Mouse (Mus musculus) lung, postnatal 0 days (tissue): Measurements from ENCODE around the gene Fhit. TPM values are rescaled to one million over a fixed set of nuclear protein-coding genes. Genes with fewer than 3 reads are reported as not detected.

Experiments used
- ATAC-seq: fragments of 200-750 bp; cut with Nextera tagmentation; 2 replicates; pipeline ENCODE4 v1.8.0; 2017; ENCODE audit warnings: moderate library complexity
- DNase-seq: peaks from one replicate; pipeline ENCODE4 v3.0.0-alpha.2; 2016; ENCODE audit warnings: low spot score
- H3K27ac ChIP-seq: fragments of 300-500 bp; sonication (generic); 2 replicates; pipeline ENCODE4 v1.5.1; 2014; ENCODE audit warnings: antibody characterized with exemption, mild to moderate bottlenecking, low read length, mixed read lengths
- H3K27me3 ChIP-seq: fragments of 300-500 bp; sonication (generic); replicated peaks from 2 replicates; pipeline ENCODE4 v1.6.1; 2014; ENCODE audit warnings: low read length, mixed read lengths; ENCODE audit not compliant: insufficient read depth
- H3K36me3 ChIP-seq: fragments of 300-500 bp; sonication (generic); 2 replicates; pipeline ENCODE4 v1.6.1; 2014; ENCODE audit warnings: low read length, mixed read lengths; ENCODE audit not compliant: insufficient read depth
- H3K4me1 ChIP-seq: fragments of 300-500 bp; sonication (generic); 2 replicates; pipeline ENCODE4 v1.6.1; 2014; ENCODE audit warnings: antibody characterized with exemption, low read depth, low read length, mixed read lengths; ENCODE audit not compliant: insufficient read depth
- H3K4me2 ChIP-seq: fragments of 300-500 bp; sonication (generic); replicated peaks from 2 replicates; pipeline ENCODE4 v1.6.1; 2014; ENCODE audit warnings: low read depth, mild to moderate bottlenecking, low read length, moderate library complexity, mixed read lengths
- H3K4me3 ChIP-seq: fragments of 300-500 bp; sonication (generic); 2 replicates; pipeline ENCODE4 v1.5.1; 2014; ENCODE audit warnings: low read depth, low read length
- H3K9ac ChIP-seq: fragments of 300-500 bp; sonication (generic); replicated peaks from 2 replicates; pipeline ENCODE4 v1.6.1; 2014; ENCODE audit warnings: low read depth, mild to moderate bottlenecking
- H3K9me3 ChIP-seq: fragments of 300-500 bp; sonication (generic); 2 replicates; pipeline ENCODE4 v1.6.1; 2016; ENCODE audit warnings: low read length, mixed read lengths
- CTCF ChIP-seq: IDR thresholded peaks from 2 replicates; pipeline ENCODE4 v1.5.1; 2016; ENCODE audit warnings: antibody characterized with exemption, mild to moderate bottlenecking
- EP300 ChIP-seq: IDR thresholded peaks from 2 replicates; pipeline ENCODE4 v1.6.1; 2016; ENCODE audit warnings: antibody characterized with exemption, mild to moderate bottlenecking, control low read depth
- WGBS: fragments of 180-500 bp; shearing (Covaris S2); extraction: QIAGEN DNeasy Blood & Tissue Kit; methylation state at CpG from one replicate; pipeline ENCODE4 v1.1.7; 2014; 5-methylcytosine and 5-hydroxymethylcytosine counted together
- polyA plus RNA-seq: library from polyadenylated mRNA; unstranded; fragments of >200 nt; fragmentation: Nextera tagmentation; extraction: Ambion mirVana; gene quantifications from 2 replicates; pipeline ENCODE4 v1.2.1, GENCODE M21; 2015

The Fhit gene
- polyA plus RNA-seq, 1 experiment from 2014 or later, result 5.6 TPM

DNA sequence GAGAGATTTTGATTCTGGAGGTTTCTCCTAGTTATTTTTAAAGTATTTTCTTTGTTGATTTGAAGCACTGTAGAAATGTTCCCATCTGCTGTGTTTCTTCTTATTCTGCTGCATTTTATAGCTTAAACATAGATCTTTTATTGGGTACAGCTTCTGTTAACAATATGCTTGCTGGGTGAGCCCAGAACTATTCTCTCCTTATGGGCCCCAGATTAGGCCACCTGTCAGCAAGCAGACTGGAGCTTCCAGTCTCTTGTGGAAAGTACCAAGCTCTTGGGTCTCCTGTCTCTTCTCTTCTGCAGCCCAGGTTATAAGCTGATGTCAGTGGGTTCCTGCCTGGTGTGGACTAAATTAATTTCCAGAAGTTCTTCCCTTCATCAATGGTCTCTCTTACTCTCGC, 1513.4 kb downstream of the Fhit start:
- no peak overlapping the region for H3K4me3 ChIP-seq
- no peak for DNase-seq
- H3K36me3 ChIP-seq, result no peaks in the 10 kb centered on the region
- ATAC-seq, result no peak
- no peak overlapping the region for H3K9ac ChIP-seq
- H3K27ac ChIP-seq, result no peak overlapping the region
- no peaks in the 10 kb centered on the region for H3K4me1 ChIP-seq
- no peak for TF ChIP-seq CTCF
- no peak overlapping the region for H3K4me2 ChIP-seq
- H3K27me3 ChIP-seq, result no peaks in the 10 kb centered on the region
- no peaks in the 10 kb centered on the region for H3K9me3 ChIP-seq
- WGBS, result 93% methylated on average over 1 of the region's 1 CpGs

GRCm38 (mm10) chr14:9646233-9646632, 1515.6 kb downstream of the Fhit start:
- Histone ChIP-seq H3K4me1 (no peaks in the 10 kb centered on the region), H3K36me3 (no peaks in the 10 kb centered on the region), H3K4me3 (no peak overlapping the region), H3K27me3 (no peaks in the 10 kb centered on the region), H3K9me3 (no peaks in the 10 kb centered on the region), H3K4me2 (no peak overlapping the region), H3K27ac (no peak overlapping the region), H3K9ac (no peak overlapping the region)
- no peak for ATAC-seq
- DNase-seq, result no peak
- WGBS, result 82% methylated on average over 7 of the region's 7 CpGs
- TF ChIP-seq EP300, result no peak
- TF ChIP-seq CTCF, result no peak

- no peak for TF ChIP-seq EP300
- no peak for TF ChIP-seq CTCF
- Histone ChIP-seq H3K9ac (no peak overlapping the region), H3K4me1 (no peaks in the 10 kb centered on the region), H3K36me3 (no peaks in the 10 kb centered on the region), H3K4me2 (no peak overlapping the region), H3K9me3 (no peaks in the 10 kb centered on the region), H3K4me3 (no peak overlapping the region), H3K27me3 (no peaks in the 10 kb centered on the region), H3K27ac (no peak overlapping the region)
- no peak for ATAC-seq
- 44% methylated on average over 9 of the region's 9 CpGs for WGBS
- DNase-seq, result no peak
Measured at GRCm38 (mm10) chr14:9644216-9645166, 1517.3 kb downstream of the Fhit start.

DNA sequence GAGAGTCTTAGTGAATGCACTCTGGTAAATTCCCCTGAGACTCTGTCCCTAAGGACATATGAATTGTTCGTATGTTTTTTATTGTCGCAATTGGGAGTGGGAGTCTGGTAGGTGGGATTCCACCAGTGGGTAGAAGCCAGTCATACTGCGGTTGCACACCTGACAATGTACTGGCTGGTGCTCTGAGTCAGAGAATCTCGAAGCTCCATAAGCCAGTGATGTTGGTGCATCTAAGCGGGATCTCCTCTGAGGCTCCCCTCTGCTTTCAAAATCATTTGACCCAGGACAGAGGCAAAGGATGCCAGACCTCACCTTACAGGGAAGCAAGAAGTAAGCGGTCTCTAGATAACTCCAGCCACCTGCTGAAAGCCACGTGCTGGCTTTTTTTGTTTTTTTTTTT, 1518.1 kb downstream of the Fhit start:
- WGBS, result 86% methylated on average over 7 of the region's 7 CpGs
- Histone ChIP-seq H3K27ac (no peak overlapping the region), H3K27me3 (no peaks in the 10 kb centered on the region), H3K9me3 (no peaks in the 10 kb centered on the region), H3K4me3 (no peak overlapping the region), H3K4me1 (no peaks in the 10 kb centered on the region), H3K9ac (no peak overlapping the region), H3K36me3 (no peaks in the 10 kb centered on the region), H3K4me2 (no peak overlapping the region)
- TF ChIP-seq EP300 (no peak), CTCF (no peak)
- no peak for DNase-seq
- no peak for ATAC-seq

GRCm38 (mm10) chr14:9642628-9643027, 1519.2 kb downstream of the Fhit start:
- H3K9me3 ChIP-seq, result no peaks in the 10 kb centered on the region
- H3K36me3 ChIP-seq, result no peaks in the 10 kb centered on the region
- ATAC-seq (no peak), DNase-seq (no peak)
- H3K4me1 ChIP-seq, result no peaks in the 10 kb centered on the region
- no peak overlapping the region for H3K27ac ChIP-seq
- 49% methylated on average over 6 of the region's 6 CpGs for WGBS
- TF ChIP-seq CTCF (no peak), EP300 (no peak)
- H3K27me3 ChIP-seq, result no peaks in the 10 kb centered on the region
- H3K9ac ChIP-seq, result no peak overlapping the region
- no peak overlapping the region for H3K4me3 ChIP-seq
- H3K4me2 ChIP-seq, result no peak overlapping the region

- 75% methylated on average over 3 of the region's 3 CpGs for WGBS
- Histone ChIP-seq H3K36me3 (no peaks in the 10 kb centered on the region), H3K9me3 (no peaks in the 10 kb centered on the region), H3K4me3 (no peak overlapping the region), H3K27ac (no peak overlapping the region), H3K4me2 (no peak overlapping the region), H3K4me1 (no peaks in the 10 kb centered on the region), H3K9ac (no peak overlapping the region), H3K27me3 (no peaks in the 10 kb centered on the region)
- no peak for DNase-seq
- TF ChIP-seq CTCF (no peak), EP300 (no peak)
- ATAC-seq, result no peak
Measured at GRCm38 (mm10) chr14:9642068-9642467, 1519.8 kb downstream of the Fhit start.
